Mouse (Mus musculus) heart, adult 2 months (tissue): Measurements from ENCODE around the gene Pafah1b3. TPM values are rescaled to one million over a fixed set of nuclear protein-coding genes. Genes with fewer than 3 reads are reported as not detected.
"Not testable (repeated sequence)": the region's sequence is repeated elsewhere in the genome, so short reads cannot be mapped to it uniquely, and the experiment has no call there.

Source experiments
- DNase-seq, 2 experiments: peaks; one replicate each; pipeline ENCODE4 v3.0.0; 2021
- H3K27ac ChIP-seq: fragments of 200-600 bp; 2 replicates; pipeline ENCODE4 v1.8.1; 2022
- H3K27me3 ChIP-seq: fragments of 200-500 bp; 2 replicates; pipeline ENCODE4 v1.6.1; 2012; ENCODE audit warnings: mild to moderate bottlenecking, low read length, inconsistent platforms, mixed read lengths; ENCODE audit not compliant: control insufficient read depth, insufficient read depth
- H3K36me3 ChIP-seq: fragments of 200-500 bp; 2 replicates; pipeline ENCODE4 v1.6.1; 2012; ENCODE audit warnings: low read length, inconsistent platforms; ENCODE audit not compliant: control insufficient read depth, insufficient read depth
- H3K4me1 ChIP-seq: fragments of 200-500 bp; 2 replicates; pipeline ENCODE4 v1.6.1; 2011; ENCODE audit warnings: low read length; ENCODE audit not compliant: control insufficient read depth, insufficient read depth
- H3K4me3 ChIP-seq: fragments of 200-600 bp; 2 replicates; pipeline ENCODE4 v1.8.1; 2022
- H3K79me2 ChIP-seq: fragments of 200-500 bp; replicated peaks from 2 replicates; pipeline ENCODE4 v1.6.1; 2012; ENCODE audit warnings: mild to moderate bottlenecking, inconsistent platforms, low read length, moderate library complexity, mixed read lengths; ENCODE audit not compliant: control insufficient read depth, insufficient read depth
- H3K9ac ChIP-seq: fragments of 200-500 bp; 2 replicates; pipeline ENCODE4 v1.6.1; 2012; ENCODE audit warnings: low read depth, mild to moderate bottlenecking, control low read depth, inconsistent platforms, low read length, mixed read lengths
- CTCF ChIP-seq: fragments of 200-600 bp; IDR thresholded peaks from 2 replicates; pipeline ENCODE4 v1.8.1; 2022; ENCODE audit warnings: antibody characterized with exemption, mild to moderate bottlenecking, moderate library complexity
- EP300 ChIP-seq: fragments of 200-500 bp; IDR thresholded peaks from 2 replicates; pipeline ENCODE4 v1.6.1; 2011; ENCODE audit warnings: low read depth, low read length, control low read depth; ENCODE audit not compliant: insufficient read depth
- POLR2A ChIP-seq: fragments of 200-500 bp; IDR thresholded peaks from 2 replicates; pipeline ENCODE4 v1.6.1; 2011; ENCODE audit warnings: mild to moderate bottlenecking, low read depth, low read length, control low read depth; ENCODE audit not compliant: insufficient read depth
- WGBS: fragments of 180-500 bp; shearing (Covaris S2); methylation state at CpG from one replicate; pipeline ENCODE4 v1.1.7; 2018; 5-methylcytosine and 5-hydroxymethylcytosine counted together
- intact Hi-C: fragments of 180-260 bp; cut with DNase I; formaldehyde crosslinking; loops from one replicate; pipeline ENCODE4 v1.15.1; 2025
- polyA plus RNA-seq: library from polyadenylated mRNA; depleted of rRNA; stranded (reverse); fragments of >200 nt; gene quantifications from 2 replicates; pipeline ENCODE4 v1.2.3, GENCODE M21; 2012
- total RNA-seq, 2 experiments: library from RNA; stranded (reverse); gene quantifications; 2 replicates each; pipeline ENCODE4 v1.2.3; 2021

Gene Pafah1b3
- total and polyA plus RNA-seq, 3 experiments: 2.4 to 9.3 (median 3.1) TPM

- TF ChIP-seq CTCF (peak; percentile 33), EP300 (peak; percentile 57; the same call in 1 of the 2 replicates), POLR2A (peak; percentile 64)
- under 1% methylated on average over 29 of the region's 29 CpGs for WGBS
- H3K4me1 ChIP-seq: peaks cover 10% of the 10 kb centered on the region
- peak within 1 kb of the TSS; percentile 94 for H3K4me3 ChIP-seq
- H3K27ac ChIP-seq: peak within 1 kb of the TSS; percentile 100
- peak within 1 kb of the TSS; percentile 86 for H3K9ac ChIP-seq
- intact Hi-C loops: no loop called here
- H3K27me3 ChIP-seq: no peaks in the 10 kb centered on the region
- H3K79me2 ChIP-seq: peaks cover 4% of the 10 kb centered on the region
- H3K36me3 ChIP-seq: no peaks in the 10 kb centered on the region
- DNase-seq: peak in 1 of 2 experiments; percentile 99
Measured at GRCm38 (mm10) chr7:25267301-25267750, 30.5 kb downstream of the Pafah1b3 start, which contains the start of gene Cic. Cic (plus strand) TSS chr7:25267704.

GRCm38 (mm10) chr7:25266180-25266962, 31.4 kb downstream of the Pafah1b3 start:
- H3K36me3 ChIP-seq: no peaks in the 10 kb centered on the region
- peaks cover 1% of the 10 kb centered on the region; the same call in 1 of the 2 replicates for H3K79me2 ChIP-seq
- H3K9ac ChIP-seq: no peak overlapping the region
- no peak for TF ChIP-seq POLR2A
- no peak for TF ChIP-seq CTCF
- no peak for TF ChIP-seq EP300
- no peak overlapping the region for H3K27ac ChIP-seq
- intact Hi-C loops: no loop called here
- H3K4me3 ChIP-seq: no peak overlapping the region
- DNase-seq: no peak
- 69% methylated on average over 8 of the region's 8 CpGs for WGBS
- no peaks in the 10 kb centered on the region for H3K27me3 ChIP-seq
- peaks cover 10% of the 10 kb centered on the region for H3K4me1 ChIP-seq

GRCm38 (mm10) chr7:25265743-25266142, 32.0 kb downstream of the Pafah1b3 start:
- H3K4me1 ChIP-seq, H3K27ac ChIP-seq, DNase-seq, H3K79me2 ChIP-seq, H3K36me3 ChIP-seq, intact Hi-C loops, H3K4me3 ChIP-seq, H3K27me3 ChIP-seq, H3K9ac ChIP-seq: not testable (repeated sequence)
- WGBS: 73% methylated on average over 5 of the region's 5 CpGs

- WGBS: 64% methylated on average over 17 of the region's 17 CpGs
Measured at GRCm38 (mm10) chr7:25263968-25264870, 33.6 kb downstream of the Pafah1b3 start.

GRCm38 (mm10) chr7:25261896-25262295, 35.9 kb downstream of the Pafah1b3 start:
- DNase-seq: no peak
- TF ChIP-seq CTCF (no peak), POLR2A (no peak), EP300 (no peak)
- WGBS: 77% methylated on average over 1 of the region's 1 CpGs

More at GRCm38 (mm10) chr7:25263968-25264870, 33.6 kb downstream of the Pafah1b3 start:
- Histone ChIP-seq H3K36me3 (no peaks in the 10 kb centered on the region), H3K27ac (no peak overlapping the region), H3K9ac (no peak overlapping the region), H3K79me2 (no peaks in the 10 kb centered on the region), H3K27me3 (no peaks in the 10 kb centered on the region), H3K4me1 (peaks cover 2% of the 10 kb centered on the region), H3K4me3 (no peak overlapping the region)
- no peak for TF ChIP-seq CTCF
- no peak for TF ChIP-seq POLR2A
- TF ChIP-seq EP300: no peak
- intact Hi-C loops: no loop called here
- DNase-seq: no peak

More at GRCm38 (mm10) chr7:25261896-25262295, 35.9 kb downstream of the Pafah1b3 start:
- H3K36me3 ChIP-seq: no peaks in the 10 kb centered on the region
- H3K27me3 ChIP-seq: no peaks in the 10 kb centered on the region
- peaks cover under 1% of the 10 kb centered on the region; the same call in 1 of the 2 replicates for H3K4me1 ChIP-seq
- intact Hi-C loops: no loop called here
- H3K4me3 ChIP-seq: no peak overlapping the region
- H3K27ac ChIP-seq: no peak overlapping the region
- H3K79me2 ChIP-seq: no peaks in the 10 kb centered on the region
- no peak overlapping the region for H3K9ac ChIP-seq
